In the genomic region with DNA sequence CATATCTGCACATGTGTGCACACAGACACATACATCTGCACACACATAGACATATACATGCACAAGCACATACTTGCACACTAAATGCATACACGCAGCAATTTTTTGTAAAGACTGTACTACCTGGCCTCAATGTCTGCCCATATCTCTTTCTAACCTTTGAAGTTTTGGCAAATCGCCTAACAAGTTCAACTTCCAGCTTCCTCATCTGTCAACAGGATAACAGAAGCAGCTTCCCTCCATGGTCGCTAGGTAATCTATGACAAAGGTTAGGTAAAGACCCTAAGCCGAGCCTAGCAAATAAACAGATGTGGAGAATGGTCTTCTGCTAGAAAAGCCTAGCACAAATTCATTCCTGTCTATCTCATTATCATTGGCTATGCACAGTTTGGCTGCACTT, we compare ENCODE assay signal across 20 mouse cellular contexts. TPM values are rescaled to one million over a fixed set of nuclear protein-coding genes. Genes with fewer than 3 reads are reported as not detected.
"Had no signal": no experiment of that assay in that cellular context is flagged by ENCODE, and none has a peak within 500 bp of the region (broad histone marks: within the 10 kb centered on the region; RNA-seq: fewer than 3 reads in every experiment).

No protein-coding gene starts in this region.

- H3K36me3 ChIP-seq: limb, embryonic 15.5 days; midbrain, embryonic 13.5 days; midbrain, embryonic 15.5 days; neural tube, embryonic 12.5 days; stomach, embryonic 15.5 days had no signal

- ATAC-seq: midbrain, embryonic 13.5 days; midbrain, embryonic 15.5 days had no signal

- H3K9me3 ChIP-seq: limb, embryonic 15.5 days; megakaryocyte, embryonic 14.5 days; midbrain, embryonic 13.5 days; midbrain, embryonic 15.5 days; neural tube, embryonic 12.5 days; stomach, embryonic 15.5 days had no signal

- H3K27me3 ChIP-seq: limb, embryonic 15.5 days; megakaryocyte, embryonic 14.5 days; midbrain, embryonic 13.5 days; midbrain, embryonic 15.5 days; neural tube, embryonic 12.5 days; stomach, embryonic 15.5 days had no signal

- H3K9ac ChIP-seq: limb, embryonic 15.5 days; lung, embryonic 14.5 days; midbrain, embryonic 13.5 days; midbrain, embryonic 15.5 days; neural tube, embryonic 12.5 days; stomach, embryonic 15.5 days had no signal

- H3K4me2 ChIP-seq: limb, embryonic 15.5 days; lung, embryonic 14.5 days; midbrain, embryonic 11.5 days; midbrain, embryonic 13.5 days; midbrain, embryonic 15.5 days; neural tube, embryonic 12.5 days; stomach, embryonic 15.5 days had no signal

- H3K27ac ChIP-seq: limb, embryonic 15.5 days; midbrain, embryonic 13.5 days; midbrain, embryonic 15.5 days; neural tube, embryonic 12.5 days; stomach, embryonic 15.5 days; stomach, postnatal 0 days had no signal

- H3K4me3 ChIP-seq: limb, embryonic 15.5 days; megakaryocyte, embryonic 14.5 days; midbrain, embryonic 13.5 days; midbrain, embryonic 15.5 days; neural tube, embryonic 12.5 days; stomach, embryonic 15.5 days had no signal

- DNase-seq: lung, adult 18-20 months; lung, embryonic 14.5 days; lung, postnatal 10 days; lung, postnatal 4 days; right cerebral cortex, adult 18-20 months; right cerebral cortex, postnatal 25 days; right cerebral cortex, postnatal 4 days; thymus, adult 2 months; thymus, postnatal 25 days; thymus, postnatal 4 days had no signal

- H3K4me1 ChIP-seq: limb, embryonic 15.5 days; megakaryocyte, embryonic 14.5 days; neural tube, embryonic 12.5 days; stomach, embryonic 15.5 days had no signal

RNA-seq across cellular contexts. Expression of a gene that starts 37.3 kb away (rescaled TPM):
- total RNA-seq: monocyte, adult 5-6 weeks; neutrophil, adult 5-6 weeks had no signal
